Mouse (Mus musculus) 416B (cell line): ENCODE results near the gene Zfp128.
"Not testable (repeated sequence)": the region's sequence is repeated elsewhere in the genome, so short reads cannot be mapped to it uniquely, and the experiment has no call there.

Source experiments
- DNase-seq: peaks from one replicate; pipeline ENCODE4 v3.0.0; 2011; ENCODE audit warnings: low read depth

Zfp128 gene

DNA sequence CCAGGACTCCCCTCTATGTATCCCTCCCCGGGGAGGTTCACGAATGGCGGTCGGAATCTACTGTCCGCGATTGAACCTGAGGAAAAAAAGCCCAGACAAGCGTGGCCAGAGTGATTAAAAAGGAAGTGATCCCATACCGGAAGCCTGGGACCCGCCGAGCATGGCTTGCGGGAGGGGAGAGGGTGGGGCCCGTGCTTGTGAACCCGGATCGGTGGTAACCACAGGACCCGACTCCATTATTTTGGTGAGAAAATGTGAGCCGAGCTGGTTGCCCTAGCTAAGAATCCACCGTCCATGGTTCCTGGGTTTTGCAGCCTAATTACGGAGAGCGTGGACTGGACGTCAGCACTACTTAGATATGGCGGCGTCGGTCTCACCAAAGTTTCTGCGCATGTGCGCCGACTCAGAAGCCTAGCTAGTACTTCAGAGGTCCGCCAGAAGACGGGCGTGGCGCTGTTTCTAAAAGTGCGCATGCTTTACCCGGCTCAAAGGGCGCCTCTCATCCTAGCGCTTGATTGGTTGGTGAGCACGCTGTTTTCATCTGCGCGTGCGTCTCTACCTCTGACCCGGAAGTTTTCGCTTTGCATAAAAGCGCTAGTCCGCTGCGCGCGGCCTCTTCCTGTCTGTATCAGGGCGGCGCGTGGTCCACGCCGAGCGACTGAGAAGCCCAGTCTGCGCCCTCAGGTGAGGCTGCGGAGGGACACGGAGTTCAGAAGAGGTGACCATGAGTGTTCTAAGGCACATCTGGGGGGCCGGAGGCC is 40.9 kb downstream of the Zfp128 start, which contains the start of gene Rps5:
Gene Rps5, plus strand, starts transcription at position 586 of the 761 bp plus-strand sequence.
- peak; percentile 99 for DNase-seq

DNA sequence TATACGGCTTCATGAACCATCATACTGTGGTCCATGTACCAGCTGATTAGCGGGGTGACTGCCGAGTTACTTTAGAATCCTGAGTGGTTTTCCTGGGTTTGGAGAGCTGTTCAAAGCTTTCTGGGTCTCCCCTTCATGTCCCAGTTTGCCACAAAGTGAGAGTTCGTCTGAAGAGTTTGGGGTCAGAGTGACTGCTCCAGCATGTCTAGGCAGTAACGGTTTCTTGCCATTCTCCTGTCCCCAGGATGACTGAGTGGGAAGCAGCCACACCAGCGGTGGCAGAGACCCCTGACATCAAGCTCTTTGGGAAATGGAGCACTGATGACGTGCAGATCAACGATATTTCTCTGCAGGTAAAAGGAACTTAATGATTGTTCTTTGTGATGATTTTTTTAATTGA is 41.8 kb downstream of the Zfp128 start:
- DNase-seq = no peak

DNA sequence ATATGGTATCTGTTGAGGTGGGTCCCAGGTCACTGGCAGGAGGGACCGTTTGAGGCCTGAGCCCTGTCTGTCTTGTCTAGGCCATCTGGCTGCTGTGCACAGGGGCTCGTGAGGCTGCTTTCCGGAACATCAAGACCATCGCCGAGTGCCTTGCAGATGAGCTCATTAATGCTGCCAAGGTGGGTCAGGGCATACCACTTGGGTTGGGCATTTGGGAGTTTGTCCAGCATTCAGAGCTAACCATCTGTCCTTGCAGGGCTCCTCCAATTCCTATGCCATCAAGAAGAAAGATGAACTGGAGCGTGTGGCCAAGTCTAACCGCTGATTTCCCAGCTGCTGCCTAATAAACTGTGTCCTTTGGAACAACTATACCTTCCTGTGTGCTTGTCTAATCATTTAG is 45.3 kb downstream of the Zfp128 start:
- no peak for DNase-seq

DNA sequence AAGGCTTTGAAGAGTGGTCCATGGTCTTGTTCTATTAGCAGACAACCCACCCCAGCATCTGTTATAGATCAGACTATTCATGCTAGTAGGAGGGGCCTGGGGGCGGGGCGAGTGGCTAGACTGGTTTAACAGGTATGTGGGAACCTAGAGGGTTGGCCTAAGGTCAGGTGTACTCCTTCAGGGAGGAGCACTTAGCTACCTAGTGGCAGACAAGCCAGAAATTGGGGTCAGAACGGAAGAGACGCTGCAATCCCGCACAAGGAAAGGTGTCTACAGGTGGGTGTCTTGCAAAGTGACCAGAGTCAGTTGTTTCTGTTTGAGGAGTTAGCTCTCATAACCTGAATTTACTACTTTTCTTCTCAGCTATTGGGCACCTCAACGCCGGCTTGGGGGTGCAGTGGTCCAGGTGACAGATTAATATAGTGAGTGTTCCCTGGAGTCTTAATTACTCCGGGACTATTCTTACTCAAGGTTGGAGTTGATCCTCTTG is 46.3 kb downstream of the Zfp128 start, which contains the start of gene Rnf225:
Gene Rnf225, plus strand, starts transcription at position 226 of the 490 bp plus-strand sequence.
- DNase-seq = peak; percentile 40

DNA sequence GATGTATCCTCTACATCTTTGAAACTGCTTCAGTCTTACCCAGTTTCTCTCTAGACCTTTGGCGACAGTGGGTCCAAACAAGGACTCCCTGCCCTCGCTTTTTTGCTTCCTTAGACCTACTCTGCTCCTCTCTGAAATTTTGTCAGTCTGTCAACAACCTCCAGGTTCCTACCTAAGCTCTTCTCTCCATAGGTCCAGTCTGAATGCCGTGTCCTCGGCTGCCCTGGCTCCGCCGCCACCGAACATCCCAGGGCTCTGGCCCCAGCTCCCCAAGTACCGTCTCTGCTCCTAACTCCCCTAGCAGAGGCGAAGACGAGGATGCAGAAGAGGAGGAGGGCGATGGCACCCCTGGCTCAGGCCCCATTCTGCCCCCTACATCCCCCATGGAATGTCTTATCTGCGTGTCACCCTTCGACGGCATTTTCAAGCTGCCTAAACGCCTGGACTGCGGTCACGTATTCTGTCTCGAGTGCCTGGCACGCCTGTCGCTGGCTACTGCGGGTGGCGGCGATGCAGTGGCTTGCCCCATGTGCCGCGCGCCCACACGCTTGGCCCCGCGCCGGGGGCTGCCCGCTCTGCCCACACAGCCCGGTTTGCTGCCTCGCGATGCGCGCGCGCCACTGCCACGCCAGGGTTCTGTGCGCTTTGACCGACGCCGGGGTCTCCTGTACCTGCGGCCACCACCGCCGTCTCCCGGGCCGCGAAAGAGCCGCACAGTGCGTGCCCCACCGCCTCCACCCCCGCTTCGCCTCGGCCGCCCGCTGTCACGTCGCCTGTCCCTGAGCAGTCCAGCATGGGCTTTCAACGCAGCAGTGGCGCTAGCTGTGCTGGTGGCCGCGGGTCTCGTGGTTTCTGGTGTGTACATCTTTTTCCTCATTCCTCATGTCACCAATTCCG is 47.0 kb downstream of the Zfp128 start:
- no peak for DNase-seq

DNA sequence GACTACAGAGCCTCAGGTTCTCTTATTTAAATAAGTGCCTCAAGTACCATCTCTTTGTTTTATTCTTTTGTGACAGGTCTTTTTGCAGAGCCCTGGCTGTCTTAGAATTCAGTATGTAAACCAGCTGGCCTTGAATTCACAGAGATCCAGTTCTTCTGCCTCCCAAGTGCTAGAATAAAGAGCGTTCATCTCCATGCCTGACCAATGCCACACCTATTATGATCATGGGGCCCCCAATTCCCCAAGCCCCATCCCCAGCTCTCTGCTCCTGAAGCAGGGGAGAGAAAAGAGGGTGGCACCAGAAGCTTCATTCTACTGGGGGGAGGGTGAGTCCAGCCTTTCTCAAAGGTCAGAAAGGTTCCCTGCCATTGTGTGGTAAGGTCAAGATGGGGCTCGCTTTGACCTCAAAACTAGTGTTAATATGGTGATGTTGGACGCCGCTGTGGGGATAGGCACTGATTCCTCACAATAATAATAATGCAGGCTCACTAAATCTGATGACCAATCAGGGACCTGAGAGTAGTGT is 52.7 kb downstream of the Zfp128 start:
- DNase-seq = no peak

DNA sequence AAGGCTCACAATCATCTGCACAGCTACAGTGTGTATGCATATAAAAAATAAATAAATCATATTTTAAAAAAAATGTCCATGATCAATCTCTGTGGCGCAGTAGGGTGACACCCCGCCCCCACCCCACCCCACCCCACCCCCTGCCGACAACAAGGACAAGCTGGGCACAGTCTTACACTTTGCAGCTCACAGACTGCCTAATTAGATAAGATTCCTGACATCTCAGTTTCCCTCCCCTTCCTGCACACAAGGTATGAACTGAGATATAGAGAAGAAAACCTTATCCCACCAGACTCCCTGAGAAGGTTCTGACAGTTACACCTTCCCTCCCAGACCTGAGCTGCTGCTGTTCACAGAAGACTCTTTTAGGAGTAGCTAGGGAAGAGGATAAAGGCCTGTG is 53.8 kb downstream of the Zfp128 start:
- DNase-seq = no peak

DNA sequence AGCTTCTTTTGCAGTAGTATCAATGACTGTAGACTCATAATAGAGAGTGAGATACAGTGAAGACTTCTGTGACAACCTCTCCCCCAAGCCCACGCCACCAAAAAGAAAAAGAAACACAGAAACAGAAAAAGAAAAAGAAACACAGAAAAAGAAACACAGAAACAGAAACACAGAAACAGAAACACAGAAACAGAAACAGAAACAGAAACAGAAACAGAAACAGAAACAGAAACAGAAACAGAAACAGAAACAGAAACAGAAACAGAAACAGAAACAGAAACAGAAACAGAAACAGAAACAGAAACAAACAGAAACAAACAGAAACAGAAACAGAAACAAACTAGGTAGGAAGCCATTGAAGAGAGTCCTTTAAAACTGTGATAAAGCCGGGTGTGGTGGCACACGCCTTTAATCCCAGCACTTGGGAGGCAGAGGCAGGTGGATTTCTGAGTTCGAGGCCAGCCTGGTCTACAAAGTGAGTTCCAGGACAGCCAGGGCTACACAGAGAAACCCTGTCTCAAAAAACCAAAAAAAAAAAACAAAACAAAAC is 56.4 kb downstream of the Zfp128 start:
- not testable (repeated sequence) for DNase-seq

DNA sequence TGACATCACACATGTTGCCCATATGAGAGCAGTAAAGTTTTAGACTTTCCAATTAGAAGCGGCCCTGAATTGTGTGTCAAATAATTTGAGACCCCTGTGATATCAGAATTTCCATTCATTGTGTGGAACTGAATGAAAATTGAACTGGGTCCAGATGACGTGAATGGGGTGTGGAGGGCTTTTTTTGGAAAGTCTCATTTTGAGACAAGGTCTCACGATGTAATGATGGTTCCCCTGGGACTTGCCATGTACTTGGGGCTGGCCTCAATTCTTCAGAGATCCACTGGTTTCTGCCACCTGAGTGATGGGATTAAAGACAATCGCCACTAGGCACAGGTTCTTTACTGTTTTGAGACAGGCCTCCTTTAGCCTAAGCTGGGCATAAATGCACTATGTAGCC is 59.6 kb downstream of the Zfp128 start:
- no peak for DNase-seq
